Mouse (Mus musculus) hindbrain, embryonic 16.5 days (tissue): ENCODE measurements around the gene Slc22a14. TPM values are rescaled to one million over a fixed set of nuclear protein-coding genes. Genes with fewer than 3 reads are reported as not detected.
"Not testable (repeated sequence)": the region's sequence is repeated elsewhere in the genome, so short reads cannot be mapped to it uniquely, and the experiment has no call there.

Experiments used
- ATAC-seq: fragments of 200-750 bp; cut with Nextera tagmentation; 2 replicates; pipeline ENCODE4 v1.8.0; 2017; ENCODE audit warnings: moderate TSS enrichment, moderate library complexity
- H3K27ac ChIP-seq: fragments of 300-500 bp; sonication (generic); 2 replicates; pipeline ENCODE4 v1.5.1; 2014; ENCODE audit warnings: low read depth, mild to moderate bottlenecking, control low read depth, low read length, moderate library complexity
- H3K27me3 ChIP-seq: fragments of 300-500 bp; sonication (generic); replicated peaks from 2 replicates; pipeline ENCODE4 v1.6.1; 2014; ENCODE audit warnings: low read length; ENCODE audit not compliant: control insufficient read depth, insufficient read depth
- H3K36me3 ChIP-seq: fragments of 300-500 bp; sonication (generic); 2 replicates; pipeline ENCODE4 v1.6.1; 2014; ENCODE audit warnings: mild to moderate bottlenecking, low read length, moderate library complexity, mixed read lengths; ENCODE audit not compliant: control insufficient read depth, insufficient read depth
- H3K4me1 ChIP-seq: fragments of 300-500 bp; sonication (generic); 2 replicates; pipeline ENCODE4 v1.6.1; 2014; ENCODE audit warnings: low read depth, low read length; ENCODE audit not compliant: control insufficient read depth, insufficient read depth
- H3K4me2 ChIP-seq: fragments of 300-500 bp; sonication (generic); 2 replicates; pipeline ENCODE4 v1.6.1; 2014; ENCODE audit warnings: mild to moderate bottlenecking, low read length, control low read depth, moderate library complexity
- H3K4me3 ChIP-seq: fragments of 300-500 bp; sonication (generic); 2 replicates; pipeline ENCODE4 v1.5.1; 2014; ENCODE audit warnings: mild to moderate bottlenecking, low read length, control low read depth, moderate library complexity
- H3K9ac ChIP-seq: fragments of 300-500 bp; sonication (generic); 2 replicates; pipeline ENCODE4 v1.6.1; 2014; ENCODE audit warnings: low read depth, mild to moderate bottlenecking, control low read depth, low read length, moderate library complexity
- H3K9me3 ChIP-seq: fragments of 300-500 bp; sonication (generic); 2 replicates; pipeline ENCODE4 v1.6.1; 2014; ENCODE audit warnings: mild to moderate bottlenecking, low read length, moderate library complexity; ENCODE audit not compliant: control insufficient read depth
- WGBS: fragments of 180-500 bp; shearing (Covaris S2); extraction: QIAGEN DNeasy Blood & Tissue Kit; methylation state at CpG from one replicate; pipeline ENCODE4 v1.1.7; 2014; 5-methylcytosine and 5-hydroxymethylcytosine counted together
- polyA plus RNA-seq: library from polyadenylated mRNA; unstranded; fragments of >200 nt; fragmentation: Nextera tagmentation; extraction: Ambion mirVana; gene quantifications from 2 replicates; pipeline ENCODE4 v1.2.1, GENCODE M21; 2015

Gene Slc22a14
- polyA plus RNA-seq, 1 experiment from 2014 or later: 0.08 TPM

DNA sequence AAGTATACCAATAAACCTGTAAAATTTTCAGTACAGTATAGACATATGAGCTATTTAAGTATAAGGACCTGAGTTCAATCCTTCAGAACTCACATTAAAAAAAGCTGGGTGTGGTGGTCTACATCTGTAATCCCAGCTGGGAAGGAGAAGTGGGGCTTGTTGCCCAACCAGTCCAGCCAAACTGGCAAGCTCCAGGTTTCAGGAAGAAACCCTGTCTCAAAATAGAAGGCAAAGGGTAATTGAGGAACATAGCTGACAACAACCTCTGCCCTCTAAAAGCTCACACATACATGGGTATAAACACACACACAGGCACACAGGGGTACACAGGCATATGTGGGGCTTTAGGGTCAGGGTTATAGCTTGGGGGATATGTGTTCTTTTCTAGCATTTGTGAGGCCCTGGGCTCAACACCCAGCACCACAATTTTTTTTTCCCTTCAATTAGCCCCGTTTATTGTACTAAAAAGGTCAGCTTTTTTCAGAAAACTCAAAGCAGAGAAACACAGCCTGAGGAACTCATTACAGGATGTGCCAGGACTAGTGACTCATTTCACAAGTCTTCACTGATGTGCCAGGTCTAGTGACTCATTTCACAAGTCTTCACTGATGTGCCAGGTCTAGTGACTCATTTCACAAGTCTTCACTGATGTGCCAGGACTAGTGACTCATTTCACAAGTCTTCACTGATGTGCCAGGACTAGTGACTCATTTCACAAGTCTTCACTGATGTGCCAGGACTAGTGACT is 99.8 kb downstream of the Slc22a14 start:
- not testable (repeated sequence) for H3K4me2 ChIP-seq, H3K9ac ChIP-seq, H3K27ac ChIP-seq, H3K9me3 ChIP-seq, H3K4me3 ChIP-seq, H3K27me3 ChIP-seq, ATAC-seq, H3K4me1 ChIP-seq
- 84% methylated on average over 1 of the region's 1 CpGs for WGBS
- peaks cover 12% of the 10 kb centered on the region for H3K36me3 ChIP-seq

- Histone ChIP-seq H3K9ac (no peak overlapping the region), H3K4me3 (no peak overlapping the region), H3K27me3 (no peaks in the 10 kb centered on the region), H3K27ac (no peak overlapping the region), H3K36me3 (peaks cover 13% of the 10 kb centered on the region), H3K4me2 (no peak overlapping the region), H3K9me3 (no peaks in the 10 kb centered on the region), H3K4me1 (no peaks in the 10 kb centered on the region)
- no peak for ATAC-seq
- 95% methylated on average over 4 of the region's 4 CpGs for WGBS
These were observed 102.3 kb downstream of the Slc22a14 start for GRCm38 (mm10) chr9:119263067-119263466.

DNA sequence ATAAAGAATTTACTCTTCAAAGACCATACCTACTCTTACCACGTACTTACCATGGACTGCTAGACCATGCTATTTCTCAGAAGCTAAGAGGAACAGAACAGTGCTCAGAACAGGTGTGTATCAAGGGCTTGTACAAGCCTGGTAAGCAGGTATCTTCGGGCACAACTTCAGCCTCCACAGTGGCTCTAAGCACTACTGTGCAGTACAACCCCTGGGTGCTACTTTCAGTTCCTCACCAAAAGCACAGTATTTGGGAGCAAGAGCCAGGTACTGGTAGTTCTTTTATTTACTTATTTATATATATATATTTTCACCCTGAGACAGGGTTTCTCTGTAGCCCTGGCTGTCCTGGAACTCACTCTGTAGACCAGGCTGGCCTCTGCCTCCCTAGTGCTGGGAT is 104.5 kb downstream of the Slc22a14 start:
- Histone ChIP-seq H3K27ac (no peak overlapping the region), H3K36me3 (peaks cover 16% of the 10 kb centered on the region), H3K9ac (no peak overlapping the region), H3K4me3 (no peak overlapping the region), H3K4me1 (no peaks in the 10 kb centered on the region), H3K9me3 (no peaks in the 10 kb centered on the region), H3K4me2 (no peak overlapping the region), H3K27me3 (no peaks in the 10 kb centered on the region)
- no peak for ATAC-seq
- 97% methylated on average over 2 of the region's 2 CpGs for WGBS

GRCm38 (mm10) chr9:119258785-119259184 is 106.6 kb downstream of the Slc22a14 start:
- Histone ChIP-seq H3K4me3 (no peak overlapping the region), H3K27me3 (no peaks in the 10 kb centered on the region), H3K9me3 (no peaks in the 10 kb centered on the region), H3K27ac (no peak overlapping the region), H3K36me3 (peaks cover 23% of the 10 kb centered on the region), H3K9ac (no peak overlapping the region), H3K4me1 (no peaks in the 10 kb centered on the region), H3K4me2 (no peak overlapping the region)
- 93% methylated on average over 2 of the region's 2 CpGs for whole genome bisulfite sequencing
- no peak for ATAC-seq

GRCm38 (mm10) chr9:119258128-119258527 is 107.2 kb downstream of the Slc22a14 start:
- no peak overlapping the region for H3K4me2 ChIP-seq
- no peaks in the 10 kb centered on the region for H3K4me1 ChIP-seq
- ATAC-seq: no peak
- no peaks in the 10 kb centered on the region for H3K9me3 ChIP-seq
- no peak overlapping the region for H3K9ac ChIP-seq
- no peaks in the 10 kb centered on the region for H3K27me3 ChIP-seq
- H3K4me3 ChIP-seq: no peak overlapping the region
- no peak overlapping the region for H3K27ac ChIP-seq
- peaks cover 23% of the 10 kb centered on the region for H3K36me3 ChIP-seq
- 90% methylated on average over 5 of the region's 5 CpGs for WGBS

DNA sequence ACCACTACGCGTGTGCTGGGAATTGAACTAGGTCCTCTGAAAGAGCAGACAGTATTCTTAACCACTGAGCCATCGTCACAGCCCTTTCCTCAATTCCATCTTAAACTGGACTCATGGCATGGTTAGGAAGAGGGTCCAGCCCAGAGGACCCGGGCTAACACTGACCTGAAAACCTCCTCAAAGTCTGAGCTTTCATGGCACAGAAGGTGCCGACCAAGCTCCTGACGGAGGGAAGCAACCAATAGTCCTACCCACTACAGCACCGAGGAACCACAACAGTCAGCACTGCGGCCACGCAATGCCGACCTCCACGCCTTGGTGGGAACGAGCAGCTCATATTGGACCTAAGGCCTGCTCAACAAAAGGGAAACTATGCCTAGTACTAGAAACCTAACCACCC is 109.2 kb downstream of the Slc22a14 start:
- ATAC-seq: no peak
- no peak overlapping the region for H3K9ac ChIP-seq
- no peak overlapping the region for H3K4me3 ChIP-seq
- H3K4me2 ChIP-seq: no peak overlapping the region
- H3K36me3 ChIP-seq: peaks cover 23% of the 10 kb centered on the region
- no peaks in the 10 kb centered on the region for H3K27me3 ChIP-seq
- no peaks in the 10 kb centered on the region for H3K9me3 ChIP-seq
- no peaks in the 10 kb centered on the region for H3K4me1 ChIP-seq
- WGBS: 97% methylated on average over 12 of the region's 12 CpGs
- no peak overlapping the region for H3K27ac ChIP-seq

DNA sequence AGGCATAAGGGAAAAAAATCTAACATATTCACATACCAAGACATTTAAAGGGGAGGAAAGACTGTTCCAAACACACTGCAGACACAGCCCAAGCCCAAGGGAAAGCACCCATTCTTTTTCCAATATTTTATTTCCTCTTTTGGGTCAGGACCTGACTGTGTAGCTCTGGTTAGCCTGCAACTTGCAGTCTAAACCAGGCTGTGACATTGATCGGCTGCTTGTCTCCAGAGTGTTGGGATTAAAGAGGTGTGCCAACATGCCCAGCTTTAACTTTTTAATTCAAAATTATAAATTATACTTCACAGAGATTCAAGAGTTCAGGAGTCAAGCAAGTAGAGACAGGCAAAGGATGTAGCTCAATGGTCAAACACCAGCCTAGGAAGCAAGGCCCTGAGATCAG is 110.3 kb downstream of the Slc22a14 start:
- H3K36me3 ChIP-seq: peaks cover 23% of the 10 kb centered on the region
- no peak overlapping the region for H3K4me3 ChIP-seq
- ATAC-seq: no peak
- H3K27me3 ChIP-seq: no peaks in the 10 kb centered on the region
- H3K27ac ChIP-seq: no peak overlapping the region
- H3K4me2 ChIP-seq: no peak overlapping the region
- H3K4me1 ChIP-seq: no peaks in the 10 kb centered on the region
- no peak overlapping the region for H3K9ac ChIP-seq
- no peaks in the 10 kb centered on the region for H3K9me3 ChIP-seq
- 92% methylated on average over 1 of the region's 1 CpGs for WGBS

- peaks cover 23% of the 10 kb centered on the region for H3K36me3 ChIP-seq
- no peaks in the 10 kb centered on the region for H3K27me3 ChIP-seq
- H3K9ac ChIP-seq: no peak overlapping the region
- H3K27ac ChIP-seq: no peak overlapping the region
- no peak overlapping the region for H3K4me3 ChIP-seq
- H3K4me2 ChIP-seq: no peak overlapping the region
- WGBS: 83% methylated on average over 2 of the region's 2 CpGs
- ATAC-seq: no peak
- no peaks in the 10 kb centered on the region for H3K4me1 ChIP-seq
- no peaks in the 10 kb centered on the region for H3K9me3 ChIP-seq
These were observed 111.2 kb downstream of the Slc22a14 start for GRCm38 (mm10) chr9:119254187-119254586.

GRCm38 (mm10) chr9:119247996-119248395 is 117.4 kb downstream of the Slc22a14 start:
- Histone ChIP-seq H3K4me1 (no peaks in the 10 kb centered on the region), H3K36me3 (peaks cover 5% of the 10 kb centered on the region), H3K27ac (no peak overlapping the region), H3K4me2 (no peak overlapping the region), H3K9ac (no peak overlapping the region), H3K9me3 (no peaks in the 10 kb centered on the region), H3K27me3 (no peaks in the 10 kb centered on the region), H3K4me3 (no peak overlapping the region)
- ATAC-seq: no peak
- 86% methylated on average over 5 of the region's 5 CpGs for WGBS
